Mouse (Mus musculus) neural tube, embryonic 13.5 days (tissue): ENCODE measurements at regions not wholly inside any gene's neighbourhood (a gene's known extent, or its start where the extent isn't known, plus 50 kb on each side); places are given as distances from the start of the nearest gene placed in this dataset.

Experiments
- ATAC-seq: fragments of 200-750 bp; cut with Nextera tagmentation; 2 replicates; pipeline ENCODE4 v1.8.0; 2017; ENCODE audit warnings: low read depth, mild to moderate bottlenecking, moderate TSS enrichment, moderate library complexity
- H3K27ac ChIP-seq: fragments of 300-500 bp; sonication (generic); replicated peaks from 2 replicates; pipeline ENCODE4 v1.5.1; 2015; ENCODE audit warnings: moderate library complexity, mild to moderate bottlenecking, inconsistent platforms
- H3K27me3 ChIP-seq: fragments of 300-500 bp; sonication (generic); 2 replicates; pipeline ENCODE4 v1.6.1; 2015; ENCODE audit warnings: mild to moderate bottlenecking, inconsistent platforms
- H3K36me3 ChIP-seq: fragments of 300-500 bp; sonication (generic); 2 replicates; pipeline ENCODE4 v1.6.1; 2015; ENCODE audit warnings: mild to moderate bottlenecking, inconsistent platforms
- H3K4me1 ChIP-seq: fragments of 300-500 bp; sonication (generic); replicated peaks from 2 replicates; pipeline ENCODE4 v1.6.1; 2015; ENCODE audit warnings: inconsistent platforms
- H3K4me2 ChIP-seq: fragments of 300-500 bp; sonication (generic); 2 replicates; pipeline ENCODE4 v1.6.1; 2015; ENCODE audit warnings: inconsistent platforms, mild to moderate bottlenecking, moderate library complexity
- H3K4me3 ChIP-seq: fragments of 300-500 bp; sonication (generic); 2 replicates; pipeline ENCODE4 v1.5.1; 2015; ENCODE audit warnings: mild to moderate bottlenecking, inconsistent platforms
- H3K9ac ChIP-seq: fragments of 300-500 bp; sonication (generic); 2 replicates; pipeline ENCODE4 v1.6.1; 2015; ENCODE audit warnings: moderate library complexity, mild to moderate bottlenecking, inconsistent platforms
- H3K9me3 ChIP-seq: fragments of 300-500 bp; sonication (generic); 2 replicates; pipeline ENCODE4 v1.6.1; 2016; ENCODE audit warnings: inconsistent platforms
- WGBS: fragments of 180-500 bp; shearing (Covaris S2); methylation state at CpG from one replicate; pipeline ENCODE4 v1.1.7; 2015; 5-methylcytosine and 5-hydroxymethylcytosine counted together

GRCm38 (mm10) chr11:114352146-114352795 is 285.4 kb upstream of the Sdk2 start:
- Histone ChIP-seq H3K36me3 (no peaks in the 10 kb centered on the region), H3K4me2 (no peak overlapping the region), H3K4me1 (peaks cover 11% of the 10 kb centered on the region), H3K27ac (no peak overlapping the region), H3K9ac (no peak overlapping the region), H3K27me3 (no peaks in the 10 kb centered on the region), H3K9me3 (no peaks in the 10 kb centered on the region), H3K4me3 (no peak overlapping the region)
- 59% methylated on average over 4 of the region's 4 CpGs for WGBS
- no peak for ATAC-seq

- peak overlapping the region; percentile 67 for H3K27ac ChIP-seq
- peak overlapping the region; percentile 9; the same call in 1 of the 2 replicates for H3K9ac ChIP-seq
- no peak overlapping the region for H3K4me2 ChIP-seq
- 29% methylated on average over 12 of the region's 12 CpGs for WGBS
- H3K36me3 ChIP-seq, result no peaks in the 10 kb centered on the region
- no peak overlapping the region for H3K4me3 ChIP-seq
- H3K4me1 ChIP-seq, result peaks cover 32% of the 10 kb centered on the region
- H3K27me3 ChIP-seq, result peaks cover 6% of the 10 kb centered on the region
- peak; percentile 67; the same call in 1 of the 2 replicates for ATAC-seq
- no peaks in the 10 kb centered on the region for H3K9me3 ChIP-seq
Measured at GRCm38 (mm10) chr11:114336839-114337484, 270.1 kb upstream of the Sdk2 start.

GRCm38 (mm10) chr11:114335950-114336838 is 269.3 kb upstream of the Sdk2 start:
- no peak overlapping the region for H3K4me3 ChIP-seq

GRCm38 (mm10) chr11:114331579-114332150 is 264.8 kb upstream of the Sdk2 start:
- ATAC-seq, result no peak
- H3K4me3 ChIP-seq, result no peak overlapping the region
- H3K27ac ChIP-seq, result no peak overlapping the region
- H3K9me3 ChIP-seq, result no peaks in the 10 kb centered on the region
- no peaks in the 10 kb centered on the region for H3K36me3 ChIP-seq
- peaks cover 6% of the 10 kb centered on the region for H3K27me3 ChIP-seq
- no peak overlapping the region for H3K4me2 ChIP-seq
- 83% methylated on average over 5 of the region's 5 CpGs for WGBS
- H3K4me1 ChIP-seq, result peaks cover 14% of the 10 kb centered on the region
- no peak overlapping the region for H3K9ac ChIP-seq

More at GRCm38 (mm10) chr11:114335950-114336838, 269.3 kb upstream of the Sdk2 start:
- peak overlapping the region; percentile 9 for H3K9ac ChIP-seq
- H3K9me3 ChIP-seq, result no peaks in the 10 kb centered on the region
- no peak overlapping the region for H3K4me2 ChIP-seq
- peak overlapping the region; percentile 67 for H3K27ac ChIP-seq
- peaks cover 32% of the 10 kb centered on the region for H3K4me1 ChIP-seq
- no peaks in the 10 kb centered on the region for H3K36me3 ChIP-seq
- 22% methylated on average over 10 of the region's 10 CpGs for WGBS
- H3K27me3 ChIP-seq, result peaks cover 6% of the 10 kb centered on the region
- peak; percentile 59 for ATAC-seq

- H3K9ac ChIP-seq, result no peak overlapping the region
- 92% methylated on average over 5 of the region's 5 CpGs for WGBS
- H3K9me3 ChIP-seq, result no peaks in the 10 kb centered on the region
- no peak overlapping the region for H3K4me3 ChIP-seq
- H3K36me3 ChIP-seq, result no peaks in the 10 kb centered on the region
- H3K27ac ChIP-seq, result no peak overlapping the region
- no peak for ATAC-seq
- H3K4me1 ChIP-seq, result peaks cover 2% of the 10 kb centered on the region; the same call in 1 of the 2 replicates
- no peak overlapping the region for H3K4me2 ChIP-seq
- peaks cover 6% of the 10 kb centered on the region; the same call in 1 of the 2 replicates for H3K27me3 ChIP-seq
Measured at GRCm38 (mm10) chr11:114330316-114330715, 263.5 kb upstream of the Sdk2 start.

- H3K4me3 ChIP-seq, result no peak overlapping the region
- no peak overlapping the region for H3K4me2 ChIP-seq
- WGBS, result 84% methylated on average over 4 of the region's 4 CpGs
- H3K27me3 ChIP-seq, result no peaks in the 10 kb centered on the region
- H3K9me3 ChIP-seq, result no peaks in the 10 kb centered on the region
- ATAC-seq, result no peak
- H3K4me1 ChIP-seq, result peaks cover 13% of the 10 kb centered on the region
- H3K9ac ChIP-seq, result no peak overlapping the region
- H3K36me3 ChIP-seq, result no peaks in the 10 kb centered on the region
- H3K27ac ChIP-seq, result no peak overlapping the region
Measured at GRCm38 (mm10) chr11:114322627-114323026, 255.8 kb upstream of the Sdk2 start.

- Histone ChIP-seq H3K4me1 (peaks cover 20% of the 10 kb centered on the region), H3K9ac (no peak overlapping the region), H3K27me3 (no peaks in the 10 kb centered on the region), H3K27ac (no peak overlapping the region), H3K36me3 (no peaks in the 10 kb centered on the region), H3K4me2 (no peak overlapping the region), H3K9me3 (no peaks in the 10 kb centered on the region), H3K4me3 (no peak overlapping the region)
- ATAC-seq, result no peak
- WGBS, result 82% methylated on average over 12 of the region's 12 CpGs
Measured at GRCm38 (mm10) chr11:114321974-114322373, 255.1 kb upstream of the Sdk2 start.

- Histone ChIP-seq H3K27ac (no peak overlapping the region), H3K9me3 (no peaks in the 10 kb centered on the region), H3K4me3 (no peak overlapping the region), H3K4me2 (no peak overlapping the region), H3K36me3 (no peaks in the 10 kb centered on the region), H3K9ac (no peak overlapping the region), H3K4me1 (peaks cover 24% of the 10 kb centered on the region), H3K27me3 (no peaks in the 10 kb centered on the region)
- no peak for ATAC-seq
- WGBS, result 89% methylated on average over 8 of the region's 8 CpGs
Measured at GRCm38 (mm10) chr11:114321527-114321926, 254.7 kb upstream of the Sdk2 start.

GRCm38 (mm10) chr11:114315274-114315673 is 248.4 kb upstream of the Sdk2 start:
- H3K36me3 ChIP-seq, result no peaks in the 10 kb centered on the region
- H3K4me1 ChIP-seq, result peaks cover 37% of the 10 kb centered on the region
- H3K27ac ChIP-seq, result no peak overlapping the region
- 83% methylated on average over 8 of the region's 8 CpGs for WGBS
- no peak for ATAC-seq
- no peak overlapping the region for H3K4me3 ChIP-seq
- H3K9ac ChIP-seq, result no peak overlapping the region
- H3K4me2 ChIP-seq, result no peak overlapping the region
- H3K27me3 ChIP-seq, result peaks cover 13% of the 10 kb centered on the region
- H3K9me3 ChIP-seq, result no peaks in the 10 kb centered on the region

GRCm38 (mm10) chr11:114313652-114314051 is 246.8 kb upstream of the Sdk2 start:
- H3K4me1 ChIP-seq, result peaks cover 51% of the 10 kb centered on the region
- H3K36me3 ChIP-seq, result no peaks in the 10 kb centered on the region
- ATAC-seq, result no peak
- 48% methylated on average over 6 of the region's 6 CpGs for WGBS
- no peak overlapping the region for H3K27ac ChIP-seq
- H3K9ac ChIP-seq, result no peak overlapping the region
- no peak overlapping the region for H3K4me3 ChIP-seq
- no peak overlapping the region for H3K4me2 ChIP-seq
- H3K9me3 ChIP-seq, result no peaks in the 10 kb centered on the region
- H3K27me3 ChIP-seq, result peaks cover 13% of the 10 kb centered on the region

- H3K9ac ChIP-seq, result no peak overlapping the region
- H3K9me3 ChIP-seq, result no peaks in the 10 kb centered on the region
- no peak overlapping the region for H3K4me3 ChIP-seq
- H3K27me3 ChIP-seq, result peaks cover 13% of the 10 kb centered on the region
- H3K4me1 ChIP-seq, result peaks cover 37% of the 10 kb centered on the region
- WGBS, result 84% methylated on average over 4 of the region's 4 CpGs
- H3K27ac ChIP-seq, result no peak overlapping the region
- no peak overlapping the region for H3K4me2 ChIP-seq
- no peak for ATAC-seq
- no peaks in the 10 kb centered on the region for H3K36me3 ChIP-seq
Measured at GRCm38 (mm10) chr11:114311640-114312039, 244.8 kb upstream of the Sdk2 start.
